Mouse (Mus musculus) midbrain, embryonic 16.5 days (tissue): ENCODE measurements at regions not wholly inside any gene's neighbourhood (a gene's known extent, or its start where the extent isn't known, plus 50 kb on each side); places are given as distances from the start of the nearest gene placed in this dataset.
"Not testable (repeated sequence)": the region's sequence is repeated elsewhere in the genome, so short reads cannot be mapped to it uniquely, and the experiment has no call there.

ENCODE experiments used
- ATAC-seq: fragments of 200-750 bp; cut with Nextera tagmentation; 2 replicates; pipeline ENCODE4 v1.8.0; 2017; ENCODE audit warnings: moderate TSS enrichment
- H3K27ac ChIP-seq: fragments of 300-500 bp; sonication (generic); 2 replicates; pipeline ENCODE4 v1.5.1; 2014; ENCODE audit warnings: mild to moderate bottlenecking, low read length, mixed read lengths
- H3K27me3 ChIP-seq: fragments of 300-500 bp; sonication (generic); 2 replicates; pipeline ENCODE4 v1.6.1; 2014; ENCODE audit warnings: low read depth, low read length, mixed read lengths; ENCODE audit not compliant: control insufficient read depth, insufficient read depth
- H3K36me3 ChIP-seq: fragments of 300-500 bp; sonication (generic); 2 replicates; pipeline ENCODE4 v1.6.1; 2014; ENCODE audit warnings: mild to moderate bottlenecking, low read length, moderate library complexity, mixed read lengths; ENCODE audit not compliant: control insufficient read depth, insufficient read depth
- H3K4me1 ChIP-seq: fragments of 300-500 bp; sonication (generic); 2 replicates; pipeline ENCODE4 v1.6.1; 2014; ENCODE audit warnings: mild to moderate bottlenecking, low read length, mixed read lengths; ENCODE audit not compliant: control insufficient read depth, insufficient read depth
- H3K4me2 ChIP-seq: fragments of 300-500 bp; sonication (generic); 2 replicates; pipeline ENCODE4 v1.6.1; 2014; ENCODE audit warnings: mild to moderate bottlenecking, low read length, mixed read lengths
- H3K4me3 ChIP-seq: fragments of 300-500 bp; sonication (generic); 2 replicates; pipeline ENCODE4 v1.5.1; 2014; ENCODE audit warnings: low read depth, mild to moderate bottlenecking, low read length, moderate library complexity, mixed read lengths
- H3K9ac ChIP-seq: fragments of 300-500 bp; sonication (generic); 2 replicates; pipeline ENCODE4 v1.6.1; 2014; ENCODE audit warnings: low read depth, low read length, mixed read lengths
- H3K9me3 ChIP-seq: fragments of 300-500 bp; sonication (generic); replicated peaks from 2 replicates; pipeline ENCODE4 v1.6.1; 2014; ENCODE audit warnings: mild to moderate bottlenecking, low read length, mixed read lengths; ENCODE audit not compliant: control insufficient read depth, poor library complexity, severe bottlenecking
- WGBS: fragments of 180-500 bp; shearing (Covaris S2); extraction: QIAGEN DNeasy Blood & Tissue Kit; methylation state at CpG from one replicate; pipeline ENCODE4 v1.1.7; 2014; 5-methylcytosine and 5-hydroxymethylcytosine counted together

- H3K9me3 ChIP-seq = no peaks in the 10 kb centered on the region
- ATAC-seq = no peak
- no peak overlapping the region for H3K27ac ChIP-seq
- no peak overlapping the region for H3K4me3 ChIP-seq
- no peak overlapping the region for H3K9ac ChIP-seq
- H3K4me2 ChIP-seq = no peak overlapping the region
- 95% methylated on average over 1 of the region's 1 CpGs for WGBS
- no peaks in the 10 kb centered on the region for H3K27me3 ChIP-seq
- no peaks in the 10 kb centered on the region for H3K36me3 ChIP-seq
- H3K4me1 ChIP-seq = no peaks in the 10 kb centered on the region
Observed at GRCm38 (mm10) chr10:19505174-19505573, 86.6 kb upstream of the Ifngr1 start.

GRCm38 (mm10) chr10:19505979-19506378, 85.8 kb upstream of the Ifngr1 start:
- Histone ChIP-seq H3K27me3 (no peaks in the 10 kb centered on the region), H3K4me3 (no peak overlapping the region), H3K4me2 (no peak overlapping the region), H3K4me1 (no peaks in the 10 kb centered on the region), H3K9ac (no peak overlapping the region), H3K9me3 (no peaks in the 10 kb centered on the region), H3K36me3 (no peaks in the 10 kb centered on the region), H3K27ac (no peak overlapping the region)
- ATAC-seq = no peak
- WGBS = 72% methylated on average over 6 of the region's 6 CpGs

- no peak overlapping the region for H3K27ac ChIP-seq
- no peaks in the 10 kb centered on the region for H3K36me3 ChIP-seq
- H3K4me3 ChIP-seq = no peak overlapping the region
- H3K27me3 ChIP-seq = no peaks in the 10 kb centered on the region
- no peak for ATAC-seq
- no peaks in the 10 kb centered on the region for H3K9me3 ChIP-seq
- H3K9ac ChIP-seq = no peak overlapping the region
- H3K4me1 ChIP-seq = no peaks in the 10 kb centered on the region
- H3K4me2 ChIP-seq = no peak overlapping the region
Observed at GRCm38 (mm10) chr10:19506434-19506833, 85.3 kb upstream of the Ifngr1 start.

- H3K9me3 ChIP-seq = no peaks in the 10 kb centered on the region
- no peak overlapping the region for H3K9ac ChIP-seq
- no peaks in the 10 kb centered on the region for H3K4me1 ChIP-seq
- H3K27ac ChIP-seq = no peak overlapping the region
- no peaks in the 10 kb centered on the region for H3K27me3 ChIP-seq
- 78% methylated on average over 5 of the region's 5 CpGs for WGBS
- no peak overlapping the region for H3K4me3 ChIP-seq
- no peak overlapping the region for H3K4me2 ChIP-seq
- no peak for ATAC-seq
- no peaks in the 10 kb centered on the region for H3K36me3 ChIP-seq
Observed at GRCm38 (mm10) chr10:19508221-19508745, 83.5 kb upstream of the Ifngr1 start.

GRCm38 (mm10) chr10:19510047-19510446, 81.7 kb upstream of the Ifngr1 start:
- ATAC-seq = no peak
- WGBS = 43% methylated on average over 10 of the region's 10 CpGs
- Histone ChIP-seq H3K36me3 (no peaks in the 10 kb centered on the region), H3K4me1 (no peaks in the 10 kb centered on the region), H3K27ac (no peak overlapping the region), H3K27me3 (no peaks in the 10 kb centered on the region), H3K9me3 (no peaks in the 10 kb centered on the region), H3K9ac (no peak overlapping the region), H3K4me3 (no peak overlapping the region), H3K4me2 (no peak overlapping the region)

GRCm38 (mm10) chr10:19514366-19514765, 77.4 kb upstream of the Ifngr1 start:
- H3K4me1 ChIP-seq, ATAC-seq, H3K36me3 ChIP-seq, H3K27ac ChIP-seq, H3K9me3 ChIP-seq, H3K9ac ChIP-seq, H3K27me3 ChIP-seq, H3K4me3 ChIP-seq, H3K4me2 ChIP-seq: not testable (repeated sequence)

- Histone ChIP-seq H3K4me2 (no peak overlapping the region), H3K27me3 (no peaks in the 10 kb centered on the region), H3K27ac (no peak overlapping the region), H3K36me3 (no peaks in the 10 kb centered on the region), H3K4me1 (no peaks in the 10 kb centered on the region), H3K9me3 (no peaks in the 10 kb centered on the region), H3K9ac (no peak overlapping the region), H3K4me3 (no peak overlapping the region)
- ATAC-seq = no peak
- WGBS = 93% methylated on average over 2 of the region's 2 CpGs
Observed at GRCm38 (mm10) chr10:19514837-19515236, 76.9 kb upstream of the Ifngr1 start.

GRCm38 (mm10) chr10:19516011-19516410, 75.7 kb upstream of the Ifngr1 start:
- no peak overlapping the region for H3K4me2 ChIP-seq
- 97% methylated on average over 3 of the region's 3 CpGs for WGBS
- no peak overlapping the region for H3K4me3 ChIP-seq
- H3K36me3 ChIP-seq = no peaks in the 10 kb centered on the region
- no peaks in the 10 kb centered on the region for H3K4me1 ChIP-seq
- no peak for ATAC-seq
- no peaks in the 10 kb centered on the region for H3K27me3 ChIP-seq
- H3K9me3 ChIP-seq = no peaks in the 10 kb centered on the region
- no peak overlapping the region for H3K27ac ChIP-seq
- no peak overlapping the region for H3K9ac ChIP-seq

- H3K27me3 ChIP-seq = no peaks in the 10 kb centered on the region
- H3K4me2 ChIP-seq = no peak overlapping the region
- WGBS = 71% methylated on average over 2 of the region's 2 CpGs
- H3K4me1 ChIP-seq = no peaks in the 10 kb centered on the region
- H3K4me3 ChIP-seq = no peak overlapping the region
- no peak overlapping the region for H3K9ac ChIP-seq
- ATAC-seq = no peak
- no peaks in the 10 kb centered on the region for H3K36me3 ChIP-seq
- no peak overlapping the region for H3K27ac ChIP-seq
- no peaks in the 10 kb centered on the region for H3K9me3 ChIP-seq
Observed at GRCm38 (mm10) chr10:19517093-19517492, 74.7 kb upstream of the Ifngr1 start.

GRCm38 (mm10) chr10:19518763-19519162, 73.0 kb upstream of the Ifngr1 start:
- H3K9ac ChIP-seq = no peak overlapping the region
- no peaks in the 10 kb centered on the region for H3K36me3 ChIP-seq
- WGBS = 10% methylated on average over 6 of the region's 6 CpGs
- no peak for ATAC-seq
- no peaks in the 10 kb centered on the region for H3K27me3 ChIP-seq
- no peaks in the 10 kb centered on the region for H3K9me3 ChIP-seq
- no peaks in the 10 kb centered on the region for H3K4me1 ChIP-seq
- no peak overlapping the region for H3K4me3 ChIP-seq
- H3K4me2 ChIP-seq = no peak overlapping the region
- H3K27ac ChIP-seq = no peak overlapping the region
